Mouse (Mus musculus) kidney, postnatal 14 days (tissue): ENCODE data around the gene Acvr2a.
"Not testable (repeated sequence)": the region's sequence is repeated elsewhere in the genome, so short reads cannot be mapped to it uniquely, and the experiment has no call there.

Experiments used
- DNase-seq: peaks from one replicate; pipeline ENCODE4 v3.0.0; 2022; ENCODE audit warnings: mixed read lengths

Gene Acvr2a

DNA sequence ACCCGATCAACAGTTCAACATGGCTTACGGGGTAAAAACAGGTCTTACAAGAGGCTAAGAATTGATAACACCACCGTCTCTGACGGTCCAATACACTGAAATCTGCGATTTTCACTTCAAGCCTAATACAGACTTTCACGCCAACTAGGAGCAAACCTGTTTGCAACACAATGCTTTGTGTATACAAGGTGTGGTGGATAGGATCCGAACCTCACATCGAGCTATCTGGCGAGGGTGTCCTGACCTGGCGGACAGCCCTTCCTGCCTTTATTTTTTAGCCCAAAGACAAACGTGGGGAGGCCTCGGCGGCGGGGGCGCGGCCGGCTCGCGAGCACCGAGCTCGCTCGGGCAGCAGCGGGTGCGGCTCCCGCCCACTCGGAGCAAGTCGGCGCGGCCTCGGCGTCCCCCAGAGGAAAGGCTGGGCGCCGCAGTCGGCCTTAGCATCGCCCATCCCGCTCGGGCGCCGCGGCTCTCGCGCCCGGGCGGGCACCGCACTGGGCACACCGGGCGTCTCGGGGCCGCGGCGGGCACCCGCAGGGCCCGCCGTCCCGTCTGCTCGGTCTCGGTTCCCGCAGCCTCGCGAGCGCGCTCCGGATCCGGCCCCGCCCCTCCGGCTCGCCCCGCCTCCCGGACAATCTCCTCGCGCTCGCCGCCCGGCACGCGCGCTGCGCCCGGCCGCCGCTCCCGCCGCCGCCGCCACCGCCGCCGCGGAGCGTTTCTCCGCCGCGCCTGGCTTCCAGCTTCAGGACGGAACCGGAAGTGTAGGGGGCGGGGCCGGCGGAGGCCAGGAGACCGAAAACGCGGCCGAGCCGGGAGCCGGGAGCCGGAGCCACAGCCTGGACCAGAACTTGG lies at the start of gene Acvr2a:
Acvr2a (plus strand) TSS at position 739 of the 852 bp plus-strand sequence.
- DNase-seq, result peak; percentile 96

DNA sequence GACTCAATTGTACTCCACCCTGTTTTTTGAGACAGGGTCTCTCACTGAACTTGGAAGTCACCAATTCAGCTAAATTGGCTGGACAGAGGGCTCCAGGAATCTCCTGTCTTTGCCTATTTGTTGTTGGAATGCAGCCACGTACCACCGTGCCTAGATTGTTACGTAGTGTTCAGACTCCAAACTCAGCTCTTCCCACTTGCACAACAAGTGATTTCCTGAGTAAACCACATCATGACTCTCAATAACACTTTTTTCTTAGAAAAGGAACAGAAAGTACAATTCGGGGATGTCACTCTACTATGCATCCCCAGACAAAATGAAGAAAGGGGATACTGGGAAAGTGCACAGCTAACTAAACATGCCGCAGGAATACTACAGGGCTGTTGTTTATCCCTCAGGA lies 47.4 kb upstream of the Acvr2a start:
- DNase-seq, result no peak

DNA sequence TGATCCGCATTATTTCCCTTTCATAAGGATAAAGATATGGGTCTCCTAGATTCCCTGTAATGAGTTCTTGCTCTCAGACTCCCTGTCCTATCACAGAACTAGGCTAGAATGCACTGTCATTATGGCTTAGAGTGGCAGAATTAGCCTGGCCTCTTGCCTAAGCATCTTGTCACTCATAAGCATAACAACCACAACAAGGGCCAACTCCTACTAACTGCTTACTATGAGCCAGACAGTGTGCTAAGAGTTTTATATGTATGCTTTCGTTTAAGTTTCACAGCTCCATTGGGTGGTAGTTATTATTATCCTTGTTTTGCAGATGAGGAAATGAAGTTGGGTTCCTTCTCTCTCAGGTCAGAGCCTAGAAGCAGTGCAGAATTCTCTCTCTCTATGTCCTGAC lies 46.1 kb upstream of the Acvr2a start:
- no peak for DNase-seq

DNA sequence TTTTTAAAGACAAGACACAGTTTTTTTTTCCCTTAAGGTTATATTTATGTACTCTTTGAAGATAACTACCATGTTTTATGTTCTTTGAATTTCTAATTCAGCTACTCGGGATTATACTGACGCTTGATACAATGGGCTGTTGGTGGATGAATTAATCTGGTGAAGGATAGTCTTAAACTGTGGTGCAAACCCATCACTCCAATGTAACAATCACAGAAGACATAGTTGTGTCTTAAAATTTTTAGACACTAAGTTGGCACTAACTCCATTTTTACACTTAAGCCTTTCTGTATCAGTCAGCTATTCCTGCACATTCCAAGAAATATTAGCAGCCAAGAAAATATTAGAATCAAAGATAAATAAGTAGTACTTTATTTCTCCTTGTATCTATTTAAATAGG lies 45.7 kb upstream of the Acvr2a start:
- no peak for DNase-seq

DNA sequence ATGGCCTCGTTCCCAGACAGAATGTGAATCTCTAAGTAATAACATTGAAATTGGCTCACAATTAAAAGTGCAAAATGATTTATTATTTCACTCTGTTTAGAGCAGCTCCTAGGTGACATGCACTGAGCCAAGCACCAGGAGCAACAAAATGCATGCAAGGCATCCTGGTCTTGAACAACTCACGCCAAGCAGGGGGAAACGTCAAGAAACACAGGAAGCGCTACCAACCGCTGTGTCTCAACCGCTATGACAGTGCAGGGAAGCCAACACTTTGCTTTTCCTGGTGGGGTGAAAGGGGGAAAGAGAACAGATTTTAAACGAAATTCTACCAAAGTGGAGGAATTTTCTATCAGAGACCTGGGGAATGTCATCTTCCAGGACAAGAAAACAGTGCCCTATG lies 43.8 kb upstream of the Acvr2a start:
- no peak for DNase-seq

DNA sequence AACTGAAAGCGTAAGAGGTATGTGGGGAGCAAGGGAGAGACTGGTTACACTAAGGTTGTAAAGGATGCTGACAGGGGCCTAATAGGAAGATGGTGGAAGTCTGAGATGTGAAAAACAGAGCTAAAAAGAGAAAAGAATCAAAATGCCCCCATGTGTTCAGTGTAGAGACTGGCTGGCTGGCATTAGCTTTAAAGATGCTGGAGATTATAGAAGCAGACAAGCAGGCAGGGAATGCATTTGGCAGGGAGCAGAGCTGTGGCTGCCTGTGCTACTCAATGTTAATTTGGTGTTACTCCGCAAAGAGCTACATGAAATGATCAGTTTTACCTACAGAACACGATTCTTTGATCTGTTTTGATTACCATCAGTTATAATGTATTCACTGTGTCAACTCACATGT lies 43.3 kb upstream of the Acvr2a start:
- DNase-seq, result no peak

DNA sequence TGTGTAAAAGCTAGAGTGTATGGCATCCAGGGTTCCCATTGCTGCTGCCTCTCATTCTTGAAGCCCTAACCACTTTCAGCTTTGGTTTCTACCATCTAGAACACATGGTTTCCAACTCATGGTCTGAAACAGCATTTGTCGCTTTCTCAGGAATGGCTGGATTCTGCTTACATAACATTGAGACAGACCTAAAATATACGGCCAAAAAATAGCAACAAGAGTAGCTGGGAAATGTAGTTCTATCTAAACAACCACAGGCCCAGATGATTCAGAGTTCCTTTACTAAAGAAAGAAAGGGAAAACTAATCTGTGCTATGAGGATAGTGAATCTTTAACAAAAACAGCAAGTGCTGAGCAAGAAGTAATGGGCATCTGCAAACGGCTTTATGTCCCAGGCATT lies 38.6 kb upstream of the Acvr2a start:
- DNase-seq, result no peak

DNA sequence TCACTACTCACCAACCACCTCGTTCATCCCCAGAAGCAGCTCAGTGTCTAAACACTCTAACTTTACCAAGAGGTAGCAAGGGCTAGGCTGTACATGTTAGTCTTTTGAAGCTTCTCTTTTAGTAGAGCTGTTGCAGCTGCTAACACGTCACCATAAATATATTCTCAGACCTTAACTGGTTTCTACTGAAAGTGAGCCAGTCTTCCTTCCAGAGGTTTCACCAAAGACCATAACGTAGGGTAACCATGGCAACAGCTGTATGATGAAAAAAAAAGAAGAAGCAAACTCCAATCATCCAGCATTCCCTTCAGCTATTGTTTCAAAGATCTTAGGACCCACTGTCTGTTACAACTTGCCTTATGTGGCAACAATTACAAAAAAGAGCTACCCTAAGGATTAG lies 25.0 kb upstream of the Acvr2a start:
- DNase-seq, result no peak

DNA sequence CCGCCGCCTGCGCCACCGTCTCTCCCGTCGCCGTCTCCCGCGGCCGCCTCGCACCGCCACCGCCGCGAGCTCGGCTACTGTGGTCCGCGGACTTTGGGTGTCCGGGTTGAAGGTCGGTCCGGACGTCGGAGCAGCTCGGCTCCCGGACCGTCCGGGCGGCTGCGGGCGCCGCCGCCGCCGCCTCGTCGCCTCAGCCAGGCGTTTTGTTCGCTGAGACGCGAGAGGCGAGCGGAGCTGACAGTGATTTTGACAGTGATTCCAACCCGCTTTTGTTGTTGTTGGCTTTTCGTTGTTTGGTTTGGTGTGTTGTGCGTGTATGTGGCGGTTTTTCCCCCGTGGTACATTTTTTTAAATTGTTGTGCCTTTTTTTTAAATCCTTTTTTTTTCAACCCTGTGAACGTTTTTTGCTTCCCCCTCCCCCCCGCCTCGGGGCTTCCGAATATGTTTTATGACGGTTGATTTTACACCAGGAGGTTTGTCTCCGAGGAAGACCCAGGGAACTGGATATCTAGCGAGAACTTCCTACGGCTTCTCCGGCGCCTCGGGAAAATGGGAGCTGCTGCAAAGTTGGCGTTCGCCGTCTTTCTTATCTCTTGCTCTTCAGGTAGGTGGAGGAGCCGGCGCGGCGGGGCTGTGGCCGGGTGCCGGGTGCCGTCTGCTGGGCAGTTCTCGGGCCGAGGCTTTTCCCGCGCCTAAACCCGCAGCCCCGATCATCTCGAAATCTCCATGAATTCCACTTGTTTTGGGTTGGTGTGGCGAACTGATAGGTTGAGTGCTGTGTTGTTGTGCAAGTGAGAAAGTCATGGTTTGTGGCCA lies 522 bp downstream of the Acvr2a start:
- peak; percentile 53 for DNase-seq

DNA sequence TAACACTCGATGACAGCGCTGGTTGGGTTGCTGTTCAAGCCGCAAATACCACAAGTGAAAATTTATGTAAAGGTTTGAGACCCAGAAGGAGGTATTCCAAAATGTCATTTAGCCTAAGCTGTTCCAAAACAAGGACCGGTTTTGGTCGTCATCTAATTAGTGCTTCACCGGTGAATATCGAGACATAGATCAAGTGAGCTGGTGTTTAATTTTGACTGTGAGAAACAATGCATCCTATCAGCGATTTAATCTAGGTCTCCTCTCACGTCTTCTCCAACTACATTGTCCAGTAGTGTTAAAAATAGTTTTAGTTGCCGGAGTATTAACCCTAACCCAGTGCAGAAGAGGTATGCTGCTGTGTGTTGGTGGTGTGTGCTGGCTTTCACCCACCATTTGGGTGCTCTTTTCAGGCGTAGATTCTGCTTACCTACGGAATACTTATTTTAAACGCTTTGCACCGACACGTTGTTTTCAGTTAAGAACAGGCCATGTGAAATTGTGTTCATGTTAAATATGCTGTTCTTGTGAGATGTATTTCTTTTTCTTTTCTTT lies 1.2 kb downstream of the Acvr2a start:
- no peak for DNase-seq

DNA sequence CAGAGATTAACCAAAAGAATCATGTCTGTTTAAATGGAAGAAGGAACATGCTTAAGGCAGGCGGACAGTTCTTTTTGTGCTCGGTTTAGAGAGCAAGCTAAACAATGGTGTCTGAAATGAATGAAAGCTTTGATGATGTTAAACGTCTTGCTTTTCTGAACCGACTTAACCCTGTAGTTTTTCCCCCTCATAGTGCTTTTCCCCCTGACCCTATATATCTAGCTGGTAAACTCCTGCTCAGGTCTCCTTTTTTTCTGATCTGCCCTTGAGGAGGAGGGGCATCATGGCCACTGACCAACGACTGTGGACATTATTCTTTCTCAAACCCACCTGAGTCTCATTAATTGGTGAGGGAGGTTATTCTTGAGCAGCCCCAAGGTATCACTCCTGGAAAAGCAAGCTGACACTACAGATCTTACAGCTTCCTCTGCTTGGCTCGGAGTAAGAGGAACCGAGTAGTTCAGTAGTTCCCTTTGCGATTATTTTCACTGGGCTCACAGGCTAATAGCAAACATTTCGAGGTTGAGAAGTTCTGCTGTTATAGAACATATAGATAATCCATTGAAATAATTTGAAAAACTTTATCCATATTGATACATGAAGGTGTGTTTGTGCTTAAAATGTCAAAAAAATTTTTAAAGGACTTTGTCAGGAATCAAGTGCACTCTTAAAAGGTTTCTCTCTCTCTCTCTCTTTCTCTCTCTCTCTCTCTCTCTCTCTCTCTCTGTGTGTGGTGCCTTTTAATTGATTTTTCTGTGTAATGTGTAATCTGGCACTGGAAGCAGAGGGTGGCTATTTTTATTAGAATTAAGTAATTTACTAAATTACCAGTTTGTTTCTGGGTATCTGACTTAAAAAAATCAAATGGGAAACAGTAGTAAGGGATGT lies 2.5 kb downstream of the Acvr2a start:
- DNase-seq, result peak; percentile 10

DNA sequence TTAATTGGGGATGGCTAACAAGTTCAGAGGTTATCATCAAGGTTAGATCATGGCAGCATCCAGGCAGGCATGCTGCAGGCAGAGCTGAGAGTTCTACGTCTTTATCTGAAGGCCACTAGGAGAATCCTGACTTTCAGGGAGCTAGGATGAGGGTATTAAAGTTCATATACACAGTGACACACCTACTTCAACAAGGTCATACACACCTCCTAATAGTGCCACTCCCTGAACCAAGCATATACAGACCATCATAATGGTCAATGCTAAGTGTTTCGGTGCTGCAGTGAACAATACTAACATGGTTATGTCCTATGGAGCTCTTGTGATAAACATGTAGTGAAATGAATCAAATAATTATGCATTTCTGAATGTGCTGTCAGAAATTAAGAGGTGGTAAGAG lies 12.0 kb downstream of the Acvr2a start:
- DNase-seq, result no peak

DNA sequence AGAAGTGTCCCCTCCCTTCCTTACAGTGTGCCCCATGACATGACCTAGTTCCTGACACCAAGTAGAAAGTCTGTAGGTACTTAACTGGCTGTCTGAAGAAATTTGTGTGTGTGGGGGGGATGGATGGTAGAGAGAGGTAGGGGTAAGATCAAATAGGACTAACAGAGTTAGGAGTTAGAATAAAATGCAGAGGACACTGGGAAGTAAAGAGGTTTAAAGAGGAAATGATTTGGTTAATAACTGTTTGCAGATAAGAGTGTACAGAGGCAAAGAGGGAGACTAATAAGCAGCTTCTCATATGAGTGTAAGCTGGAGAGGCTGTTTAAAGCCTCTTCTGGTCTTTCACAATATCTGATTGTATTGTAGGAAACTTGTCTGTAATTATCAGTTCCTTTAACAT lies 12.5 kb downstream of the Acvr2a start:
- no peak for DNase-seq

DNA sequence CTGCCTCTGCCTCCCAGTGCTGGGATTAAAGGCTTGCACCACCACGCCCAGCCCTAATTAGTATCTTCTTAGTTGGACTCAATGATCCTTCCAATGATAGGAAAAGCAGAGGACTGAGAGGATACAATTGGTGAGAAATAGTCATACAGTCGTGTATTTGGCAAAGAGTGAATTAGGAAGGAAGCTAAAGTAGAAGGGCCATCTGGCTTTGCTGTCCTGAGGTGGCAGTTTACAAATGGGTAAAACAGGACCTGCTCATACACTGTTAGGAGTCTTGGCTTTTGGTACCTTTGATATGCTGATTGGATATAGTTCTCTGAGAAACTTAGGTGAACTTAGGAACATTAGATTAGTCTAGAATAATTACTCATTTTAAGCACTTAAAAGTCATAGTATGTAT lies 16.6 kb downstream of the Acvr2a start:
- DNase-seq, result no peak

DNA sequence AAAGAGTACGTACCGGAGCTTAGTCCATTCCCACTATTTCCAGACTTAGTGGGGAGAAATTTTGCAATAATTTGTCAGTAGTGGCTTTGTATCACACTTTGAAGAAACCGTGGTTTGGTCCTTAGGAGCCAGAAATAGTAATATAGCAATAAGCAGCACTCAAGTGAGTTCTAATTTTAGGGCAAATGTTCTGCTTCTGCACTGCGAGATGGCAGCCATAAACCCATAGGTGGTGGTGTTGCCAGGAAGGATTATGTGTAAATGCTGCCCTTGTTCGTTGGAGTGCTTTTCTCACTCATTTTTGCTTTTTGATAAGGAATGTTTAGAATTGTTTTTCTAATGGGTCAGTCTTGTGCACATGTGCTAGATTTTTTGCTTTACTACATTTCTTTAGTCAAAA lies 18.4 kb downstream of the Acvr2a start:
- DNase-seq, result no peak

DNA sequence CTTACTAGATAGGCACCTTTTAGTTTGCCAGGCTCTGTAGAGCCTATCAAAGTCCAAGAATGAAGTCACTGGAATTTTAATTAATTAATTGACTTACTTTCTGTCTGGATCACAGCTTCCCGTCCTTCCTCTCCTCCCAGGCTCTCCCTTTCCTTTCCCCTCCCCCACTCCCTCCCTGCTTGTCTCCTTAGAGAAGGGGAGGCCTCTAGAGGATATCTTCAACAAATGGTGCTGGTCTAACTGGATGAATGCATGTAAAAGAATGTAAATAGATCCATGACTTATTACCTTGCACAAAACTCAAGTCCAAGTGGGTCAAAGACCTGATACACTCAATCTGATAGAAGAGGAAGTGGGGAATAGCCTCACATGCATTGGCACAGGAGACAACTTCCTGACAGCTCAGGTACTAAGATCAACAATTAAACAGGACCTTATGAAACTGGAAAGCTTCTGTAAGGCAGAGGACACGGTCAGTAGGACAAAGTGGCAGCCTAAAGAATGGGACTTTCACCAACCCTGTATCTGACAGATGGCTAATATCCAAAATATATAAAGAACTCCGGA lies 20.1 kb downstream of the Acvr2a start:
- DNase-seq, result no peak

DNA sequence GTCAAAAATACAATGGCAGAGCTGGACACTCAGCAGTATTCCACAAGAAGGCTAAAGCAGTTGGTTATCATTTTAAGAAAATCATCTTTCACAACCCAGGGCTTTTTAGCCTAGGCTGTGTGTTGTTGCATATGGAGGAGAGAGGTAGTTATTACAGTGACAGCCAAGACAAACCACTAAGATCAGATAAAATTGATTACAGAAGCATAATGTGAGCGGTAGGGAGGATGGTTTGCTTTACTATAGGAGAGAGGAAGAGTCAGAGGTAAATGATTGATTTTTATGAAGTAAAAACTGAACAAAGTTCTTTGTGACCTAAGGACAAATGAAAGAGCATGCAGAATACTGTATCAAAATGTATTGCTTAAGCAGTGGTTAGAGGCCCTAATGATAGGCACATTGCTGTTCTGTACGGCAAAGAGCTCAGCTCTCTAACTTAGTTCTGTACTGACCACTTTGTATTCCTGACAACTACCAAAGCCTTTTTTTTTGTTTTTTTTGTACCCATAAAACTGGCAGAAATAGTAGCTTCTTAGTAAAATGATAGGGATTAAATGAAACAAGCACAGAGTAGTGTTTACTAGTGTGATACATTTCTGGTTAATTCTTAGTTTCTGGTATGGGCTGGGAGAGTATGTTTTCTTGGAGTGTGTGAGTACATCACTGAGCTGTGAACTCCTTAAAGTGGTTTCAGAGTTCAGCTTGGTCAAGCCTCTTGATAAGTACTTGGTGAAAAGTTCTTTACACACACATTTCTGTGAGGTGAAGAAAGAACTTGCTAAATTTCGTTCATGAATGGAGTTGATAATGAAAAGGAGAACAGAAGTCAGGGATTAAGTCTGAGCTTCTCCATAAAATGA lies 27.9 kb downstream of the Acvr2a start:
- no peak for DNase-seq

DNA sequence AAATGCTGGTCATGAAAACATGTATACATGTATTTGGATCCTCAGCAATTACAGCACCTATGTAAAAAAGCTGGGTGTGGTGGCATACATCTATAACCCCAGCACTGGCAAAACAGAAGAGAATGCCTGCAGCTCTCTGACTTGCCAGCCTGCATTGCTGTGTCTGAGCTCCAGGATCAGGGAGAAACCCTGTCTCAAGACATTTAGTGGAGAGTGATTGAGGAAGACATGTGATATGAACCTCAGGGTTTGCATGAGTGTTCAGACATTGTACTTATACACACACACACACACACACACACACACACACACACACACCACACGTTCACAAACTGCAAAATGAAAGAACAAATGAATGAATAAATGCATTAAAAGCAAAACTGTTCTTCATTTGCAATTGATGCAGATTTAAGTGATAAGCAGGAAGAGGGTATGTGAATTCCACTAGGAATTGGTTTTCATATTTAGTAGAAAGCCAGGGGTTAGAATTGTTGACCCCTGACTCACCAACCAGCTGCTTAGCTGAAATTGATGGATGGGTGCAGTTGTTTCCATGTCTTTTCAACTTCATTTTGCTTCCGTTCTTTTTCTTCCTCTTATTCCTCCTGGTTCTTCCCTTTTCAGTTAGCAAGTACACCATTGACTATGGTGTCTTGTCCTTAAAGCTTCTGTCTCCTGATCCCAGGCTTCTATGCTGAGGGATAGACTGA lies 32.9 kb downstream of the Acvr2a start:
- peak; percentile 39 for DNase-seq

DNA sequence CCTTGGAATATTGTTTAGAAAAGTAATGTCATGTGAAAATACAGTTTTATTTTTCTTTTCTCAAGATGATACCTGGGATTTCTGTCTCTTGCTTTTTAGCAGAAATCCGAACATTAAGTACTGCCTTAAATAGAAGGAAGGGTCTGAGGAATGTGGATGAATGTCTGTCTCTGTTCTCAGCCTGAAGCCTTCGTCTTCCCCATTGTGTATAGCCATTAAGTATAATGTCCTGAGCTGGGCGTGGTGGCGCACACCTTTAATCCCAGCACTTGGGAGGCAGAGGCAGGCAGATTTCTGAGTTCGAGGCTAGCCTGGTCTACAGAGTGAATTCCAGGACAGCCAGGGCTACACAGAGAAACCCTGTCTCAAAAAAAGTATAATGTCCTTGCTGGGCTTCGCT lies 51.7 kb downstream of the Acvr2a start:
- DNase-seq, result not testable (repeated sequence)

DNA sequence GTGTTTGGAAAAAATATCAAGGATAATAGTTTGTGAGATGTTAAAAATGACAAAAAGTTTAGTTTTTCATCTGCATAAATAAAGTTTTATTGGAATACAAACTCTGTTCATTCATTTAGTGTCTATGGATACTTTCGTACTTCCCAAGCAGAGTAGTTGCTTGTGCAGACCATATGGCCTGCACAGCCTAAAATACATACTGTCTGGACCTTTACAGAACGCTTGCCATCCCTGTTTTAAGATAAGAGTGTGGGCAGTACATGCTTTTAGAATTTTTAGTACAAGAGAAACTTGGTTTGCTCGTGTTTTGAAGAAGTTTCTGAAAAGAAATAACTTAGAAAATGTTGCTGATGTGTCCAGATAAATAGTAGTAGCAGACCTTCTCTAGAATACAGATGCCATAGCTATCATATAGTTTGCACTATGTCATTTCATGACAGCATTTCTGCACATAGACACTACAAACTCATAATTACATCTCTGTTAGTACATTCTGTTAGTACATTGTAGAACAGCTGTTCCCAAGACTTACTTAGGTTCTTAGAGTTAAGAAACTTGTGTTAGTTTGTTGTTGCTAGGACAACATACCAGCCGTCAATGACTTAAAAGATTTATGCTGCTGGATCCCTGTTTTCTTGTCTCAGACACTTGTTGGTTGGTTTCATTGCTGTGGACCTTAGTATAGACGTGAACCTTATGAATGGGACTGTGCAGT lies 54.4 kb downstream of the Acvr2a start:
- no peak for DNase-seq
